23 mouse cellular contexts compared by ENCODE assay signal in genomic region chr14:47193506-47193905, GRCm38 (mm10).
"Had no signal": no experiment of that assay in that cellular context is flagged by ENCODE, and none has a peak within 500 bp of the region (broad histone marks: within the 10 kb centered on the region; RNA-seq: fewer than 3 reads in every experiment).

No protein-coding gene starts in this region.

- H3K27ac ChIP-seq: limb, embryonic 10.5 days; limb, embryonic 12.5 days; limb, embryonic 13.5 days; limb, embryonic 15.5 days; liver, embryonic 12.5 days; liver, embryonic 13.5 days; liver, embryonic 14.5 days; liver, embryonic 15.5 days; lung, embryonic 15.5 days; macrophage; midbrain, embryonic 10.5 days; midbrain, embryonic 12.5 days; midbrain, embryonic 13.5 days; midbrain, embryonic 15.5 days; neural tube, embryonic 12.5 days had no signal

- DNase-seq: left cerebral cortex, postnatal 4 days; lung, adult 18-20 months; lung, adult 2 months; lung, embryonic 14.5 days; lung, postnatal 14 days; midbrain, embryonic 14.5 days had no signal

- H3K4me3 ChIP-seq: limb, embryonic 10.5 days; limb, embryonic 12.5 days; limb, embryonic 13.5 days; limb, embryonic 15.5 days; liver, embryonic 12.5 days; liver, embryonic 13.5 days; liver, embryonic 15.5 days; lung, embryonic 15.5 days; megakaryocyte, embryonic 14.5 days; midbrain, embryonic 10.5 days; midbrain, embryonic 12.5 days; midbrain, embryonic 13.5 days; midbrain, embryonic 15.5 days; myocyte; neural tube, embryonic 12.5 days had no signal
